Mouse (Mus musculus) megakaryocyte progenitor cell, adult 5-6 weeks (primary cell): Measurements from ENCODE around the gene Dbt. TPM values are rescaled to one million over a fixed set of nuclear protein-coding genes. Genes with fewer than 3 reads are reported as not detected.

Experiments
- ATAC-seq: replicated peaks from 2 replicates; pipeline ENCODE4 v1.8.0; 2016; ENCODE audit warnings: mild to moderate bottlenecking, moderate TSS enrichment, inconsistent platforms; ENCODE audit not compliant: poor library complexity
- total RNA-seq, 2 experiments: library from RNA; stranded (forward) in 1 of 2; stranded (reverse) in 1 of 2; fragments of 157-497, 149-512 nt in 1 of 2; fragments of 200-1000 nt in 1 of 2; gene quantifications; 2 replicates each; pipeline versions ENCODE4 v1.2.3 to v1.2.4; 2015 to 2017

Dbt gene
- total RNA-seq (2015): 16.7 and 17.8 TPM in 2 replicates
- 12.1 and 15.6 TPM in 2 replicates for total RNA-seq (2017)

DNA sequence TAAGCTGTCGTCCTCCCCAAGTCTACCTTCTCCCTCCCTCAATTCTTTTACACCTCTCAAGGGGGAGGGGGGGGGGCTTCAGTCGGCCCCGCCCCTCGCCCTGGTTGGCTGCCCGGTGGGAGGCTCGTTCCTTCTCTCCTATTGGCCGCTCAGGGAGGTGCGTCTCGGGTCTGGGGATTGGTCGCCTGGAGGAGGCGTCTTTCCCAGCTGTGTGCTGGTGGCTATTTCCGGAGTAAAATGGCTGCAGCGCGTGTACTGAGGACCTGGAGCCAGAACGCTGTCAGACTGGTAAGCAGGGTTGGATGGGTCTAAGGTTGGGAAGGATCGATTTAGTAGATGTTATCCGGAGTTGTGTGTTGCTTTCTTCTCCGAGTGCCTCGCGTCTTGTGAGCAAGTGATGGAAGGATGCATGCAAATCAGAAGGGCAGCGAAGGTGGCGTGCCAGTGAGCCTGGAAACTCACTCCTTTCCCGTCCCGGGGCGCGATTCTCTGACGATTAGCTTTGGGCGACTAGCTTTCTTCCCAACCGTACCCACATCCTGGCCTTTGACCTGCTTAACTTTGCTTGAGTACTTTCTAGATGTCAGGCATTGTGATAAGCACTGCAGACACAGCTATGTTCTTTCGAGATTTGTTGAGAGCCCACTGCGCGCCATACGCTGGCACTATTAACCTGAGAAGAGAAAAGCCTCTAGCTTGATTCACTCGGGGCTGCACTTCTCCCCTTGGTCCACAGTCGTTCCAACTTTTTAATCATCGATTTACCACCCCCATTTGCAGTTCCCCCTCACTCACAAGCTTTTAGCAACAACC lies at the start of gene Dbt:
Gene Dbt (plus strand): TSS at position 167 of the 813 bp plus-strand sequence.
- ATAC-seq: peak; percentile 86

- ATAC-seq: no peak
Observed at GRCm38 (mm10) chr3:116464318-116464717, 48.6 kb upstream of the Dbt start.

GRCm38 (mm10) chr3:116465709-116466108 lies 47.2 kb upstream of the Dbt start:
- peak; percentile 91 for ATAC-seq

GRCm38 (mm10) chr3:116474602-116475001 lies 38.3 kb upstream of the Dbt start:
- no peak for ATAC-seq

GRCm38 (mm10) chr3:116476686-116477298 lies 36.1 kb upstream of the Dbt start:
- ATAC-seq: no peak

- no peak for ATAC-seq
Observed at GRCm38 (mm10) chr3:116477351-116477750, 35.5 kb upstream of the Dbt start.

DNA sequence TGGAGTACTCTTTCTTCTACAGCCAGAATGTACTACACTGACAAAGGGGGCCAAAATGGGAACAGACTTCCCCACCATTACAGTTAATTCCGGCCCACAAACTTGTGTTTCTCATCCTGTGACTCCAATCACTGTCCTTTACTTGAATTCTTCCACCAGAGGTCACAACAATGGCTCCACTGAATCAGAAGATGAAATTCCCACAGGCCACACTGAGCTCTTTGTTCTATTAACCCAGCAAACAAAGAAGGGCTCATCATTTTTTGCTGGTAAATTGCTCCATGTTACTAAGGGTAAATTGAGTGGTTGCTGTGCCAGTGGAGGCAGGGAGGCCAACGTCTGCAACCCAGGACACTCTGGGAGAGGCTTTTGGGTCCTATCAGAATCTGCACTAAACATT lies 32.8 kb upstream of the Dbt start:
- ATAC-seq: no peak

DNA sequence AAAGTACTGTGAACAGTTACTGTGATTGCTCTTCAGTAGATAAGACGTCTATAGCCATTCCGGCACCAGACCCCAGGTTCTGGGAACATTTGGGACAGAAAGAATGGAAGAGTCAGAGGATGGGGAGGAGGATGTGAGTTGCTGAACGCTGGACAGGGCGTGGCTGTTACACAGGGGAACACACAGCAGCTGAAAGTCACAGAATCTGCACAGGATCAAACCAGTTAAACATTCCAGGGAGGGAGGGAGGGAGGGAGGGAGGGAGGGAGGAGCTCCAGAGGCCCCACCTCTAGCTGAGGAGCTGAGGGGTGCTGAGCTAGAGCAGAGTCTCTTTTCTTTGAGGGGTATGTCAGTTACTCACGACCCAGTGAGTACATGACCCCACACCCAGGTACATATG lies 31.9 kb upstream of the Dbt start:
- ATAC-seq: no peak

GRCm38 (mm10) chr3:116482724-116483123 lies 30.1 kb upstream of the Dbt start:
- ATAC-seq: peak; percentile 94

- peak; percentile 50 for ATAC-seq
Observed at GRCm38 (mm10) chr3:116483271-116483670, 29.6 kb upstream of the Dbt start.

GRCm38 (mm10) chr3:116490920-116491319 lies 21.9 kb upstream of the Dbt start:
- ATAC-seq: no peak

GRCm38 (mm10) chr3:116491923-116492454 lies 20.9 kb upstream of the Dbt start:
- ATAC-seq: no peak

- ATAC-seq: peak; percentile 84
Observed at GRCm38 (mm10) chr3:116493658-116494057, 19.2 kb upstream of the Dbt start.

DNA sequence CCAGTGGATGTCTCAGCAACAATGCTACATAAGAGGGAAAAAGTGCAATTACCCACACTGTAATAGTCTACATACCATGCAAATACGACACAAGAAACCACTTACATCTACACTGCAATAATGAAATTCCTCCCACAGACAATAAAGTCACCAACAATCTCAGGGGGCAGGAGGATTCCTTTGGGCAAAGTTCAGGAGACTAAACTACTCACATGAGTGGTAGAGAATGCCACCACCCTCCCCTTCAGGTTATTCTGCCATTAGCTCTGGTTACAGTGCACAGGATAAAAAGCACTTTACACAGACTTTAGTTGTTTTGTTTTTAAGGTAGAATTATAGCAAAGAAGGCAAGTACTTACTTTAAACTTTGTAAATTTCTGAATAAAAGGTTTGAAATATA lies 17.2 kb upstream of the Dbt start:
- no peak for ATAC-seq

DNA sequence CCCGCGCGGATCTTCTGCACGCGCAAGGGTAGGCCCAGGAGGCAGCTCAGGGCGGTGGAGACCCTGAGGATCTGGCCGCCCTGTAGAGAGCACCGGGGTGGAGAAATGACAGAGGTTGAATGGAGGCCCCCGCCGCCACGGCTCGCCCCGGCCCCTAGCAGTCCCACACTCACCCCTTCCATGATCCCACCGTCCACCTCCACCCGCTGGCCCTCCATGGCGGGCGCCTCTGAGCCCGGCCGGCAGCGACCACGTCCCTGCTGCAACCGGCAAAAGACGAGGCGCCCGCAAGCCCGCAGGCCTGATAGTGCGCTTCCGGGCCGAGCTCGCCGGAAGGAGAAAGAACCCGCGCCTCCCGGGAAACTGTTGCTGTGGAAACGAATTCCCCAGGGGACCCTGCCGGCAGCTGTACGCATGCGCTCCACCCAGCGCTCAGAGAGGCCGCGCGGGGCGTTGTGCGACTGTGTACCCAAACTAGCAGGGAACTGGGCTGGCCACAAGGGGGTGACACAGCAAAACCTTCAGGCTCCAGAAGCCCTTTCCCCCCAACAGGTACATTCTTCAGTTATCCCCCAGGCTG lies 5.0 kb upstream of the Dbt start, which contains the start of gene Rtca:
Gene Rtca (minus strand): TSS at position 437 of the 580 bp plus-strand sequence.
- peak; percentile 88 for ATAC-seq

DNA sequence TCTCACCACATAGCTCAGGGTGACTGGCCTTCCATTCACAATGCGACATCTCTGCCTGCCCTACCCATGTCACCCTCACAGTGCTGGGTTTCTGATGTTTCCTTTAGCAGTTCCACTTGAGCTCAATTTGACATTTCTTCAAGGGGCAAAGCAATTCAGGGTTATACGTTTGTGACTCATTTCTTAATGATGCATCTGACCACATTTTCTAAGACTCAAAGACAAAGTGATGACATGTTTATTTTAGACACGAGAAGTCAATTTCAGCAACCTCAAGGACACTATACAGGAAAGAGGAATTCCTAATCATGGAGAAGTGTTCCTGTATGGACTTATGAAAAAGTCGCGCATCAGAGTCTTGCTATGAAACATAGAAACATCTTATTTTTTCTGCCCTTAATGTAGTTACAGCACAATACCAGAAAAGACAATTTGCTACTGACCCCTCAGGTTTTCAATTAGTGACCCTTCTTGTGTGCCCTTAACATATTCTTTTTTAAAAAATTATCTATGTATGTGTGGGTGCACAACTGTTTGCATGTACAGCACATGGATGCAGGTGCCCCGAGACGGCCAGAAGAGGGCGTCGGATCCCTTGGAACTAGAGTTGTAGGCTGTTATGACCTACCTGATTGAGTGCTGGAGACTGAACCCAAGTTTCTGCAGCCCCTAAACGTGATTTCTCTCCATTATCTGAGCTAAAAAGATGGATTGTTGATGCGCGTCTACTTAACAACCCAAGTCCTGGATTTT lies 543 bp upstream of the Dbt start:
- ATAC-seq: peak; percentile 32; the same call in 1 of the 2 replicates

DNA sequence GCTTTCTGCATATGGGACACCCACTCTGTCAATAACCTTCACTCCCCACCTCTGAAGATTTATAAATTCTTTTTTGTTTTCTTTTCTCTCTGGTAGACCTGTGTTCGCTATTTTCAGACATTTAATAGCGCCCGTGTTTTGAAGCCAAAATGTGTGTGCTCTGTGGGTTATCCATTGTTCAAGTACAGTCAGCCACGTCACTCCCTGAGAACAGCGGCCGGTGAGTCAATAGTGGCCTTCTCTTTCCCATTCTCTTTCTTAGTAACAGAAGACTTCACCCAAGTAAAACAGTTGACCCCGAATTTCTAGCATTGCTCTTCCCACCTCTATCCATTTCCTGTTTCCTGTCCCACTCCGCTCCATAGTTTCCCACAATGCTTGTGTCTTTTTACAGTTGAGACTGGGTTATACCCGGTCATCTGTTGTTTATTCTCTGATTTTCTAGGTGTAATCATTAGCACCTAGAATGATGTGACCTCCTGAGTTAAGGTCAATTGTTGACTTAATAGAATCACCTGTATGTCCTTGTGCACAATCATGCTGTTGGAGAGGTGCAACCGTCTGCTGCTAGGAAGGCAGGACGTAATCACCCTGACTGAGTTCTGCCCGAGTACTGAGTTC lies 7.4 kb downstream of the Dbt start:
- ATAC-seq: no peak

DNA sequence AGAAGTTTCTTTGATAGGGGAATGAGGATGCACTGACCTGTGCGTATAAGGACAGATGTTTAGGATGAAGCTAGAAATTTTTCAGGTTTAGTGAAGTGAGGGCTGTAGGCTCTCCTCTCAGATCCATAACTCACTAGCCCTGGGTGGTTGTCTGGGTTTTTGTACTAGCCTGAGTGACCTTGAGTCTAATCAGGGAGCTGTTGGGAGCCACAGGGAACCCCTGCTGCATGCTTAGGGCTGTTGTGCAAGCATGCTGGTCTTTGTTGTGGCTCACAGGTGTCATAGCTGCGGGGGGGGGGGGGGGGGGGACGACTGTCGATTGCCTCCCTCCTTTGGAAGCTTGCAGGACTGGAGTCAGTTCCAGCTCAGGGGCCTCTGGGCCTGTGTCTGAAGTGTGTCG lies 16.9 kb downstream of the Dbt start:
- no peak for ATAC-seq

GRCm38 (mm10) chr3:116530826-116531225 lies 18.0 kb downstream of the Dbt start:
- ATAC-seq: no peak

DNA sequence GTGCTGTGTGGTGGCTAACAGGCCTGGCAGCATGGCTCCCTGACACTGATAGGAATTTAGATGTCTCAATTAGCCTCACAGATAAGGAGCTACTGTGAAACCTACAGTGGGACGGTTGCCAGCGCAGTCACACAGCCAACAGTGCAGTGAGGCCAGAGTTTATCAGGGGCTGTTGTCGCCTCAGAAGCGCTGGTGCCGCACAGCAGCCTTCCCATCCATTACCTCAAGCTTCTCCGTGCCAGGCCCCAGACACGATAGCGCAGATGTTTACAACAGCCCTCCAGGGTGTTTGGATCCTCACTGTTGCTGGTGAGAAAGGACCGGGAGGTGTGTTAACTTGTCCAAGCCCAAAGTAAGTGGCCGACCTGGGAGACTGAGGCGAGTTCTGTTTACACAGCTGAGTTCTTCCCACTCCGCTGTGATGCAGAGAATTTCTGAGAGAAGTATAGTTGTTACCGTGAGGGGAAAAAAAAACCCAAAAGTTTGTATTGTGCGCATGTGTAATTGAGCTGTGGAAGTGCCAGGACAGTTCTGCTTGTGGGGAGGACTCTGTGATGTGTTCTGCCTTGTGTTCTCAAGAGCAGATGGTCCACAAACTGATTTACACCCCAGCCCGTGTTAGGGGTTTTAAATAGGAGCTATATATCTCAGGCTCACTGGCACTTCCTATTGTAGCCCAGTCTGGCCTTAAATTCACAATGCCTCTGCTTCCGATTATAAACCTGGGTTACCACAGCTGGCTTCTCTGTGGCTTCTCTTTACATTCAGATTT lies 23.7 kb downstream of the Dbt start:
- ATAC-seq: peak; percentile 98
